Comparison of ENCODE assay signal across 42 mouse cellular contexts in the genomic region with DNA sequence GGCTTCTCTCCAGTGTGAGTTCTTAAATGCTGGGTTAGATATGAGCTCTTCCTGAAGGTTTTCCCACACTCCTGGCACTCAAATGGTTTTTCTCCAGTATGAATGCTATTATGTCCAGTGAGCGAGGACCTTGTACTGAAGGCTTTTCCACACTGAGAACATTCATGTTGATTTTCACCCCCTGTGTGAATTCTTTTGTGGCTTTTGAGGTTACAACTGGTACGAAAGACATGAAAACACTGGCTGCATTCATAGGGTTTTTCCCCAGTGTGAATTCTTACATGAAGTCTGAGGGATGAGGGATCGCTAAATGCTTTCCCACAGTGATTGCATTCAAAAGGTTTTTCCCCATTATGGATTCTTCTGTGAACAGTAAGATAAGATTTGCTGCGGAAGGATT. TPM values are rescaled to one million over a fixed set of nuclear protein-coding genes. Genes with fewer than 3 reads are reported as not detected.
"Had no signal": no experiment of that assay in that cellular context is flagged by ENCODE, and none has a peak within 500 bp of the region (broad histone marks: within the 10 kb centered on the region; RNA-seq: fewer than 3 reads in every experiment).

No protein-coding gene starts in this region.

- H3K27me3 ChIP-seq: heart, embryonic 12.5 days; heart, embryonic 13.5 days; heart, embryonic 15.5 days; hindbrain, embryonic 12.5 days; hindbrain, embryonic 13.5 days; hindbrain, embryonic 15.5 days; intestine, embryonic 15.5 days; kidney, embryonic 15.5 days had no signal

- H3K27ac ChIP-seq: heart, embryonic 13.5 days; heart, embryonic 15.5 days; hindbrain, embryonic 10.5 days; hindbrain, embryonic 12.5 days; hindbrain, embryonic 13.5 days; hindbrain, embryonic 14.5 days; hindbrain, embryonic 15.5 days; hindbrain, postnatal 0 days; intestine, embryonic 15.5 days; kidney, embryonic 15.5 days; kidney, postnatal 0 days; layer of hippocampus, adult 2 months; left cerebral cortex, adult 2 months had no signal

- H3K4me1 ChIP-seq: heart, embryonic 12.5 days; heart, embryonic 13.5 days; heart, embryonic 15.5 days; hindbrain, embryonic 10.5 days; hindbrain, embryonic 12.5 days; hindbrain, embryonic 13.5 days; hindbrain, embryonic 15.5 days; intestine, embryonic 15.5 days; kidney, embryonic 15.5 days had no signal

- DNase-seq: heart, postnatal 10 days; heart, postnatal 14 days; heart, postnatal 36 days; heart, postnatal 4 days; kidney, adult 11 months; kidney, adult 18-20 months; kidney, adult 2 months; kidney, adult 8-10 months; kidney, adult 9 months; kidney, postnatal 10 days; kidney, postnatal 14 days; kidney, postnatal 25 days; kidney, postnatal 36 days; kidney, postnatal 4 days; layer of hippocampus, adult 9-11 months; layer of hippocampus, postnatal 36 days had no signal

- ATAC-seq: hindbrain, embryonic 16.5 days; hindbrain, postnatal 0 days; inflammation-experienced regulatory T-cells, adult 6 months; intestine, embryonic 15.5 days; intestine, embryonic 16.5 days; intestine, postnatal 0 days had no signal

- H3K4me3 ChIP-seq: heart, embryonic 12.5 days; heart, embryonic 13.5 days; heart, embryonic 15.5 days; hindbrain, embryonic 10.5 days; hindbrain, embryonic 12.5 days; hindbrain, embryonic 13.5 days; hindbrain, embryonic 15.5 days; intestine, embryonic 15.5 days; kidney, embryonic 15.5 days; layer of hippocampus, adult 2 months; left cerebral cortex, adult 2 months had no signal

RNA-seq across cellular contexts. Expression of gene Mbd3l1, which starts 21.6 kb away (rescaled TPM):
- polyA plus RNA-seq: heart, embryonic 12.5 days; heart, embryonic 13.5 days; heart, embryonic 14.5 days; heart, embryonic 15.5 days; heart, embryonic 16.5 days; heart, postnatal 0 days; hindbrain, embryonic 10.5 days; hindbrain, embryonic 11.5 days; hindbrain, embryonic 12.5 days; hindbrain, embryonic 13.5 days; hindbrain, embryonic 14.5 days; hindbrain, embryonic 15.5 days; hindbrain, embryonic 16.5 days; hindbrain, postnatal 0 days; inflammation-experienced regulatory T-cells, adult 6 months; intestine, embryonic 14.5 days; intestine, embryonic 15.5 days; intestine, embryonic 16.5 days; intestine, postnatal 0 days; kidney, adult 2 months; kidney, embryonic 14.5 days; kidney, embryonic 15.5 days; kidney, embryonic 16.5 days; kidney, postnatal 0 days; large intestine, adult 2 months had no signal

RNA-seq across cellular contexts. Expression of gene Mbd3l2, which starts 26.1 kb away (rescaled TPM):
- polyA plus RNA-seq: heart, embryonic 12.5 days; heart, embryonic 13.5 days; heart, embryonic 14.5 days; heart, embryonic 15.5 days; heart, embryonic 16.5 days; heart, postnatal 0 days; hindbrain, embryonic 10.5 days; hindbrain, embryonic 12.5 days; hindbrain, embryonic 16.5 days; inflammation-experienced regulatory T-cells, adult 6 months; intestine, embryonic 14.5 days; intestine, embryonic 15.5 days; intestine, embryonic 16.5 days; intestine, postnatal 0 days; kidney, adult 2 months; kidney, embryonic 14.5 days; kidney, embryonic 15.5 days; kidney, embryonic 16.5 days; kidney, postnatal 0 days; large intestine, adult 2 months had no signal

RNA-seq across cellular contexts. Expression of gene Ubtfl1, which starts 52.3 kb away (rescaled TPM):
- polyA plus RNA-seq: heart, embryonic 12.5 days; heart, embryonic 13.5 days; heart, embryonic 14.5 days; heart, embryonic 15.5 days; heart, embryonic 16.5 days; heart, postnatal 0 days; hindbrain, embryonic 10.5 days; hindbrain, embryonic 11.5 days; hindbrain, embryonic 12.5 days; hindbrain, embryonic 13.5 days; hindbrain, embryonic 14.5 days; hindbrain, embryonic 15.5 days; hindbrain, embryonic 16.5 days; hindbrain, postnatal 0 days; intestine, embryonic 14.5 days; intestine, embryonic 15.5 days; intestine, embryonic 16.5 days; intestine, postnatal 0 days; kidney, adult 2 months; kidney, embryonic 14.5 days; kidney, embryonic 15.5 days; kidney, embryonic 16.5 days; kidney, postnatal 0 days; large intestine, adult 2 months had no signal
